Mouse (Mus musculus) liver, embryonic 14.5 days (tissue): ENCODE measurements around the gene Atp11a. TPM values are rescaled to one million over a fixed set of nuclear protein-coding genes. Genes with fewer than 3 reads are reported as not detected.
A peak's percentile ranks its signal among the peaks of the same experiment; 100 is the strongest.

ENCODE experiments used
- ATAC-seq: fragments of 200-750 bp; cut with Nextera tagmentation; 2 replicates; pipeline ENCODE4 v1.8.0; 2017; ENCODE audit warnings: moderate number of reproducible peaks, mild to moderate bottlenecking, moderate library complexity; ENCODE audit not compliant: insufficient read depth
- DNase-seq, 3 experiments: peaks; one replicate each; pipeline ENCODE4 v3.0.0-alpha.2; 2012 to 2013; ENCODE audit warnings: low read depth in 3 of 3, low spot score in 3 of 3
- H3K27ac ChIP-seq: fragments of 300-500 bp; sonication (generic); 2 replicates; pipeline ENCODE4 v1.5.1; 2014; ENCODE audit warnings: moderate library complexity, mild to moderate bottlenecking, control low read depth, inconsistent platforms
- H3K27me3 ChIP-seq: fragments of 300-500 bp; sonication (generic); 2 replicates; pipeline ENCODE4 v1.6.1; 2014; ENCODE audit warnings: mild to moderate bottlenecking, low read length, moderate library complexity; ENCODE audit not compliant: control insufficient read depth, insufficient read depth
- H3K36me3 ChIP-seq: fragments of 300-500 bp; sonication (generic); replicated peaks from 2 replicates; pipeline ENCODE4 v1.6.1; 2014; ENCODE audit warnings: low read depth; ENCODE audit not compliant: control insufficient read depth, insufficient read depth
- H3K4me1 ChIP-seq, 2 experiments: fragments of 200-500 bp in 1 of 2; fragments of 300-500 bp in 1 of 2; sonication (generic) in 1 of 2; replicated peaks; 2 replicates each; pipeline ENCODE4 v1.6.1; 2012 to 2014; ENCODE audit warnings: antibody characterized with exemption in 1 of 2, inconsistent platforms in 1 of 2, low read length in 1 of 2; ENCODE audit not compliant: control insufficient read depth in 2 of 2, insufficient read depth in 2 of 2
- H3K4me2 ChIP-seq: fragments of 300-500 bp; sonication (generic); 2 replicates; pipeline ENCODE4 v1.6.1; 2014; ENCODE audit warnings: low read depth, mild to moderate bottlenecking, control low read depth, moderate library complexity
- H3K4me3 ChIP-seq, 2 experiments: fragments of 200-500 bp in 1 of 2; fragments of 300-500 bp in 1 of 2; sonication (generic) in 1 of 2; 2 replicates each; pipeline ENCODE4 v1.5.1; 2012 to 2014; ENCODE audit warnings: low read depth in 2 of 2, low read length in 2 of 2, mild to moderate bottlenecking in 2 of 2, control low read depth in 1 of 2, inconsistent platforms in 1 of 2, moderate library complexity in 1 of 2; ENCODE audit not compliant: insufficient read depth in 1 of 2
- H3K9ac ChIP-seq: fragments of 300-500 bp; sonication (generic); replicated peaks from 2 replicates; pipeline ENCODE4 v1.6.1; 2014; ENCODE audit warnings: mild to moderate bottlenecking, control low read depth, moderate library complexity
- H3K9me3 ChIP-seq: fragments of 300-500 bp; sonication (generic); 2 replicates; pipeline ENCODE4 v1.6.1; 2016; ENCODE audit warnings: low read length, mixed read lengths; ENCODE audit not compliant: control insufficient read depth
- CTCF ChIP-seq: IDR thresholded peaks from 2 replicates; pipeline ENCODE4 v1.5.1; 2016; ENCODE audit warnings: antibody characterized with exemption, low read depth, control low read depth
- EP300 ChIP-seq: IDR thresholded peaks from 2 replicates; pipeline ENCODE4 v1.6.1; 2016; ENCODE audit warnings: antibody characterized with exemption, low read depth
- WGBS: fragments of 180-500 bp; shearing (Covaris S2); extraction: QIAGEN DNeasy Blood & Tissue Kit; methylation state at CpG from one replicate; pipeline ENCODE4 v1.1.7; 2014; ENCODE audit not compliant: insufficient replicate concordance; 5-methylcytosine and 5-hydroxymethylcytosine counted together
- polyA plus RNA-seq, 2 experiments: library from polyadenylated mRNA; depleted of rRNA in 1 of 2; stranded (reverse) in 1 of 2; unstranded in 1 of 2; fragments of >200 nt; fragmentation: Nextera tagmentation in 1 of 2; extraction: Ambion mirVana in 1 of 2; gene quantifications; 2 replicates each; pipeline versions ENCODE4 v1.2.1 to v1.2.3; 2012 to 2014

The Atp11a gene
- polyA plus RNA-seq, 2 experiments, result 1.2 to 2.7 TPM

DNA sequence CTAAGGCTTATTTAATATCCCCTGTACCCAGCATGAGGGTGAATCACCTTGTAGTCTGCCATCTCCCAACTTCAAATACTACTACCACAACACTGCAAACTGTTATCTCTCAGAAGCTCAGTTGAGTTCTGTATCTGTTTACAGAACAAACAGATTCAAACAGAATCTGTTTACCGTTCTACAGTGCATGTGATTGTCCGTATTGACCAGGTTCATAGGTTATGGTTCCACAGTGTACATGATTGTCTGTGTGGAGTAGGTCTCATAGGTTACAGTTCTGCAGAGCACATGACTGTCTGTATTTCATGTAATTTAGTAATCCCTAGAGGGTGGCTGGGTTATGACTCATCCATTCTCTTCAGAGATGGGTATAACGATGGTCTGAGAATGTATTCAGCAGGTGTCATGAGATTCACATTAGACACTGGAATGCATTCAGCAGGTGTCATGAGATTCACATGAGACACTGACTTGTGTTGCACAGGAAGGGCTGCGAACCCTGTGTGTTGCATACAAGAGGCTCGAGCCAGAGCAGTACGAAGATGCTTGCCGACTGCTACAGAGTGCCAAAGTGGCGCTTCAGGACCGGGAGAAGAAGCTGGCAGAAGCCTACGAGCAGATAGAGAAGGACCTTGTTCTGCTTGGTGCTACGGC lies 85.7 kb downstream of the Atp11a start:
- Histone ChIP-seq H3K4me2 (no peak overlapping the region), H3K36me3 (no peaks in the 10 kb centered on the region), H3K27ac (no peak overlapping the region), H3K27me3 (peaks cover 9% of the 10 kb centered on the region), H3K4me3 (no peak overlapping the region), H3K4me1 (no peaks in the 10 kb centered on the region), H3K9me3 (no peaks in the 10 kb centered on the region), H3K9ac (no peak overlapping the region)
- ATAC-seq (0 out of 2 replicates have a peak, but pooled peaks have one; percentile 37), DNase-seq (peak in 2 of 3 experiments; percentile 13 to 14)
- 74% methylated on average over 11 of the region's 11 CpGs for whole genome bisulfite sequencing
- TF ChIP-seq CTCF (no peak), EP300 (no peak)

DNA sequence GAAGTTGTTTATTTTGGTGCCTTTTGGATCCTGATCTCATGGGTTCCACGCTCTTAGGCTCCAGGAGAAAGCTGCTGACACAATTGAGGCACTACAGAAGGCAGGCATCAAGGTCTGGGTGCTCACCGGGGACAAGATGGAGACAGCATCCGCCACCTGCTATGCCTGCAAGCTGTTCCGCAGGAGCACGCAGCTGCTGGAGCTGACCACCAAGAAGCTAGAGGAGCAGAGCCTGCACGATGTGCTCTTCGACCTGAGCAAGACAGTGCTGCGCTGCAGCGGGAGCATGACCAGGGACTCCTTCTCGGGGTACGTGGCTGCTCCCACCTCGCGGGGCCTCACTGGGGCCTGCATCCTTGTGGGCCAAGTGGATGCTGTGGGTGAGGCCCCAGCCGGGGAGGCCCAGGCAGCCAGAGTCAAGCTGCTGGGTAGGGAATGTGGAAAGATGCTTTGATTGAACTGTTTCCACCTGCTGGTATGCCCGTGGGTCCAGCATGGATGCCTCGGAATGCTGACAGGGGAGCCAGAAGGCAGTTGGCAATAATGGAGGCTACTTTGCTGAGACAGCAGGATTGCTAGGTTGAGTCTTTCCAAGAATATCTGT lies 87.6 kb downstream of the Atp11a start:
- Histone ChIP-seq H3K9ac (no peak overlapping the region), H3K27me3 (peaks cover 6% of the 10 kb centered on the region), H3K36me3 (no peaks in the 10 kb centered on the region), H3K4me1 (no peaks in the 10 kb centered on the region), H3K4me3 (no peak overlapping the region), H3K9me3 (no peaks in the 10 kb centered on the region), H3K27ac (no peak overlapping the region), H3K4me2 (no peak overlapping the region)
- ATAC-seq (no peak), DNase-seq (no peak)
- 81% methylated on average over 16 of the region's 16 CpGs for WGBS
- TF ChIP-seq CTCF (no peak), EP300 (no peak)

GRCm38 (mm10) chr8:12846447-12846846 lies 89.6 kb downstream of the Atp11a start:
- 71% methylated on average over 6 of the region's 6 CpGs for WGBS
- no peak for TF ChIP-seq CTCF
- Histone ChIP-seq H3K4me3 (no peak overlapping the region), H3K4me1 (no peaks in the 10 kb centered on the region), H3K27ac (no peak overlapping the region), H3K36me3 (no peaks in the 10 kb centered on the region), H3K9me3 (no peaks in the 10 kb centered on the region), H3K4me2 (no peak overlapping the region), H3K9ac (no peak overlapping the region), H3K27me3 (peaks cover 6% of the 10 kb centered on the region)
- DNase-seq (no peak), ATAC-seq (no peak)

DNA sequence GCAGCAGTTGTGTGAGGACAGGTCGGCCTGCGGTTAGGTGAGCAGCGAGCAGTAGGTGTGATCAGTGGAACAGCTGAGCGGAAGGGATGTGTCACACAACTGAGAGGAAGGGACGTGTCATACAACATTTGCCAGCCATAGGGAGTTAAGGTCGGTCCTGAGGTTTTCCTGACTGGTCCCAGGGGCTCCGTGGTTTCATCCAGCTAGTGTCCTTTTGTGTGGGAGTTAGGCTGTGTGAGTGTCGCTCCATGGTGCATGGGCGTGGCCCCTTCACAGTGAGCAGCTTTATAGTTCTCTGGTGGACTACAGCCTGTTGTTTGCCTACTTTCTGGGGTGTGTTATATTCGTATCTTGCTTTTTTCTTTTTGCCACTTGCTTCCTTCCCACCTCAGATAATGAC lies 94.4 kb downstream of the Atp11a start:
- Histone ChIP-seq H3K4me1 (no peaks in the 10 kb centered on the region), H3K27ac (no peak overlapping the region), H3K27me3 (peaks cover 3% of the 10 kb centered on the region; the same call in 1 of the 2 replicates), H3K36me3 (no peaks in the 10 kb centered on the region), H3K4me3 (no peak overlapping the region), H3K4me2 (no peak overlapping the region), H3K9me3 (no peaks in the 10 kb centered on the region), H3K9ac (no peak overlapping the region)
- ATAC-seq, result no peak
- DNase-seq, result no peak
- TF ChIP-seq CTCF (no peak), EP300 (no peak)
- 69% methylated on average over 10 of the region's 10 CpGs for WGBS

- Histone ChIP-seq H3K9ac (no peak overlapping the region), H3K36me3 (no peaks in the 10 kb centered on the region), H3K4me1 (no peaks in the 10 kb centered on the region), H3K27me3 (peaks cover 3% of the 10 kb centered on the region; the same call in 1 of the 2 replicates), H3K4me3 (no peak overlapping the region), H3K4me2 (no peak overlapping the region), H3K9me3 (no peaks in the 10 kb centered on the region), H3K27ac (no peak overlapping the region)
- whole genome bisulfite sequencing, result 61% methylated on average over 15 of the region's 15 CpGs
- DNase-seq (no peak), ATAC-seq (no peak)
- TF ChIP-seq CTCF (no peak), EP300 (no peak)
Measured at GRCm38 (mm10) chr8:12856038-12856437, 99.2 kb downstream of the Atp11a start.
